Mouse (Mus musculus) hindbrain, embryonic 12.5 days (tissue): ENCODE measurements around the gene Enoph1. TPM values are rescaled to one million over a fixed set of nuclear protein-coding genes. Genes with fewer than 3 reads are reported as not detected.
A peak's percentile ranks its signal among the peaks of the same experiment; 100 is the strongest.

Experiments
- ATAC-seq: fragments of 200-750 bp; cut with Nextera tagmentation; 2 replicates; pipeline ENCODE4 v1.8.0; 2017; ENCODE audit warnings: moderate TSS enrichment; ENCODE audit not compliant: low FRiP score
- H3K27ac ChIP-seq: fragments of 300-500 bp; sonication (generic); 2 replicates; pipeline ENCODE4 v1.5.1; 2016; ENCODE audit warnings: mild to moderate bottlenecking
- H3K27me3 ChIP-seq: fragments of 300-500 bp; sonication (generic); 2 replicates; pipeline ENCODE4 v1.6.1; 2016; ENCODE audit warnings: mild to moderate bottlenecking
- H3K36me3 ChIP-seq: fragments of 300-500 bp; sonication (generic); 2 replicates; pipeline ENCODE4 v1.6.1; 2016; ENCODE audit warnings: mild to moderate bottlenecking
- H3K4me1 ChIP-seq: fragments of 300-500 bp; sonication (generic); 2 replicates; pipeline ENCODE4 v1.6.1; 2016
- H3K4me2 ChIP-seq: fragments of 300-500 bp; sonication (generic); replicated peaks from 2 replicates; pipeline ENCODE4 v1.6.1; 2016; ENCODE audit warnings: mild to moderate bottlenecking
- H3K4me3 ChIP-seq: fragments of 300-500 bp; sonication (generic); 2 replicates; pipeline ENCODE4 v1.5.1; 2016; ENCODE audit warnings: mild to moderate bottlenecking
- H3K9ac ChIP-seq: fragments of 300-500 bp; sonication (generic); 2 replicates; pipeline ENCODE4 v1.6.1; 2016; ENCODE audit warnings: mild to moderate bottlenecking, moderate library complexity
- H3K9me3 ChIP-seq: fragments of 300-500 bp; sonication (generic); replicated peaks from 2 replicates; pipeline ENCODE4 v1.6.1; 2016; ENCODE audit warnings: mild to moderate bottlenecking
- WGBS: fragments of 180-500 bp; shearing (Covaris S2); methylation state at CpG from one replicate; pipeline ENCODE4 v1.1.7; 2016; 5-methylcytosine and 5-hydroxymethylcytosine counted together
- polyA plus RNA-seq: library from polyadenylated mRNA; unstranded; fragments of >200 nt; fragmentation: Nextera tagmentation; extraction: Ambion mirVana; gene quantifications from 2 replicates; pipeline ENCODE4 v1.2.1, GENCODE M21; 2016

Enoph1 gene
- polyA plus RNA-seq, 1 experiment from 2014 or later: 39.2 TPM

- 0 out of 2 replicates have a peak overlapping the region, but pooled peaks have one; percentile 12 for H3K27ac ChIP-seq
- H3K27me3 ChIP-seq: no peaks in the 10 kb centered on the region
- H3K9ac ChIP-seq: no peak overlapping the region
- no peak for ATAC-seq
- H3K4me3 ChIP-seq: no peak overlapping the region
- H3K4me1 ChIP-seq: peaks cover 10% of the 10 kb centered on the region; the same call in 1 of the 2 replicates
- H3K36me3 ChIP-seq: no peaks in the 10 kb centered on the region
- no peaks in the 10 kb centered on the region for H3K9me3 ChIP-seq
- H3K4me2 ChIP-seq: no peak overlapping the region
- WGBS: 77% methylated on average over 8 of the region's 8 CpGs
Measured at GRCm38 (mm10) chr5:100085097-100085496, 45.3 kb downstream of the Enoph1 start.

- no peaks in the 10 kb centered on the region for H3K36me3 ChIP-seq
- H3K9me3 ChIP-seq: no peaks in the 10 kb centered on the region
- no peak overlapping the region for H3K4me3 ChIP-seq
- peaks cover 19% of the 10 kb centered on the region for H3K4me1 ChIP-seq
- no peak overlapping the region for H3K9ac ChIP-seq
- peak; percentile 73 for ATAC-seq
- peak overlapping the region; percentile 41 for H3K4me2 ChIP-seq
- no peaks in the 10 kb centered on the region for H3K27me3 ChIP-seq
- peak overlapping the region; percentile 83 for H3K27ac ChIP-seq
- WGBS: 34% methylated on average over 12 of the region's 12 CpGs
Measured at GRCm38 (mm10) chr5:100090515-100091262, 50.9 kb downstream of the Enoph1 start.

GRCm38 (mm10) chr5:100091263-100091594, 51.4 kb downstream of the Enoph1 start:
- no peak overlapping the region for H3K4me3 ChIP-seq
- 43% methylated on average over 10 of the region's 10 CpGs for WGBS

GRCm38 (mm10) chr5:100091602-100092001, 51.8 kb downstream of the Enoph1 start:
- H3K4me3 ChIP-seq: no peak overlapping the region

More at GRCm38 (mm10) chr5:100091263-100091594, 51.4 kb downstream of the Enoph1 start:
- Histone ChIP-seq H3K4me2 (peak overlapping the region; percentile 41), H3K4me1 (peaks cover 19% of the 10 kb centered on the region), H3K27me3 (no peaks in the 10 kb centered on the region), H3K9ac (0 out of 2 replicates have a peak overlapping the region, but pooled peaks have one; percentile 39), H3K9me3 (no peaks in the 10 kb centered on the region), H3K27ac (peak overlapping the region; percentile 83), H3K36me3 (no peaks in the 10 kb centered on the region)
- ATAC-seq: peak; percentile 68

GRCm38 (mm10) chr5:100096955-100097354, 57.2 kb downstream of the Enoph1 start:
- Histone ChIP-seq H3K9me3 (no peaks in the 10 kb centered on the region), H3K4me2 (no peak overlapping the region), H3K4me3 (no peak overlapping the region), H3K36me3 (no peaks in the 10 kb centered on the region), H3K9ac (no peak overlapping the region), H3K4me1 (peaks cover 2% of the 10 kb centered on the region; the same call in 1 of the 2 replicates), H3K27ac (no peak overlapping the region), H3K27me3 (no peaks in the 10 kb centered on the region)
- WGBS: 74% methylated on average over 5 of the region's 5 CpGs
- no peak for ATAC-seq

More at GRCm38 (mm10) chr5:100091602-100092001, 51.8 kb downstream of the Enoph1 start:
- H3K9me3 ChIP-seq: no peaks in the 10 kb centered on the region
- no peaks in the 10 kb centered on the region for H3K27me3 ChIP-seq
- peak overlapping the region; percentile 39 for H3K9ac ChIP-seq
- H3K4me2 ChIP-seq: peak overlapping the region; percentile 41
- peaks cover 19% of the 10 kb centered on the region for H3K4me1 ChIP-seq
- peak overlapping the region; percentile 83 for H3K27ac ChIP-seq
- H3K36me3 ChIP-seq: no peaks in the 10 kb centered on the region
- peak; percentile 87 for ATAC-seq
- 10% methylated on average over 17 of the region's 17 CpGs for whole genome bisulfite sequencing

- Histone ChIP-seq H3K27me3 (no peaks in the 10 kb centered on the region), H3K4me2 (no peak overlapping the region), H3K4me3 (no peak overlapping the region), H3K4me1 (no peaks in the 10 kb centered on the region), H3K36me3 (no peaks in the 10 kb centered on the region), H3K9me3 (no peaks in the 10 kb centered on the region), H3K9ac (no peak overlapping the region), H3K27ac (no peak overlapping the region)
- no peak for ATAC-seq
- 93% methylated on average over 4 of the region's 4 CpGs for WGBS
Measured at GRCm38 (mm10) chr5:100097967-100098366, 58.2 kb downstream of the Enoph1 start.

GRCm38 (mm10) chr5:100102395-100102794, 62.6 kb downstream of the Enoph1 start:
- H3K4me2 ChIP-seq: no peak overlapping the region
- no peaks in the 10 kb centered on the region for H3K27me3 ChIP-seq
- WGBS: 96% methylated on average over 1 of the region's 1 CpGs
- no peak overlapping the region for H3K9ac ChIP-seq
- no peaks in the 10 kb centered on the region for H3K4me1 ChIP-seq
- no peaks in the 10 kb centered on the region for H3K36me3 ChIP-seq
- no peak overlapping the region for H3K27ac ChIP-seq
- no peak overlapping the region for H3K4me3 ChIP-seq
- no peak for ATAC-seq
- H3K9me3 ChIP-seq: no peaks in the 10 kb centered on the region

- H3K9ac ChIP-seq: no peak overlapping the region
- no peaks in the 10 kb centered on the region for H3K27me3 ChIP-seq
- no peak overlapping the region for H3K4me2 ChIP-seq
- no peak for ATAC-seq
- WGBS: 85% methylated on average over 9 of the region's 9 CpGs
- H3K36me3 ChIP-seq: no peaks in the 10 kb centered on the region
- H3K4me1 ChIP-seq: no peaks in the 10 kb centered on the region; the same call in 1 of the 2 replicates
- H3K4me3 ChIP-seq: no peak overlapping the region
- H3K27ac ChIP-seq: no peak overlapping the region
- no peaks in the 10 kb centered on the region for H3K9me3 ChIP-seq
Measured at GRCm38 (mm10) chr5:100108866-100109265, 69.1 kb downstream of the Enoph1 start.

- WGBS: 54% methylated on average over 7 of the region's 7 CpGs
- H3K27me3 ChIP-seq: no peaks in the 10 kb centered on the region
- no peaks in the 10 kb centered on the region for H3K9me3 ChIP-seq
- no peak overlapping the region for H3K4me2 ChIP-seq
- H3K27ac ChIP-seq: no peak overlapping the region
- H3K4me1 ChIP-seq: no peaks in the 10 kb centered on the region; the same call in 1 of the 2 replicates
- no peak overlapping the region for H3K9ac ChIP-seq
- no peak overlapping the region for H3K4me3 ChIP-seq
- H3K36me3 ChIP-seq: no peaks in the 10 kb centered on the region
- ATAC-seq: no peak
Measured at GRCm38 (mm10) chr5:100109543-100110282, 69.9 kb downstream of the Enoph1 start.

GRCm38 (mm10) chr5:100110581-100110980, 70.8 kb downstream of the Enoph1 start:
- WGBS: 80% methylated on average over 3 of the region's 3 CpGs
- H3K4me1 ChIP-seq: no peaks in the 10 kb centered on the region; the same call in 1 of the 2 replicates
- H3K4me3 ChIP-seq: no peak overlapping the region
- no peaks in the 10 kb centered on the region for H3K27me3 ChIP-seq
- no peaks in the 10 kb centered on the region for H3K36me3 ChIP-seq
- H3K4me2 ChIP-seq: no peak overlapping the region
- no peak overlapping the region for H3K9ac ChIP-seq
- no peaks in the 10 kb centered on the region for H3K9me3 ChIP-seq
- no peak for ATAC-seq
- H3K27ac ChIP-seq: no peak overlapping the region

GRCm38 (mm10) chr5:100113403-100113802, 73.6 kb downstream of the Enoph1 start:
- Histone ChIP-seq H3K27me3 (no peaks in the 10 kb centered on the region), H3K27ac (no peak overlapping the region), H3K4me3 (no peak overlapping the region), H3K36me3 (no peaks in the 10 kb centered on the region), H3K4me1 (no peaks in the 10 kb centered on the region; the same call in 1 of the 2 replicates), H3K9me3 (peaks cover 6% of the 10 kb centered on the region; the same call in 1 of the 2 replicates), H3K4me2 (no peak overlapping the region), H3K9ac (no peak overlapping the region)
- ATAC-seq: no peak
- 39% methylated on average over 5 of the region's 5 CpGs for WGBS
